Mouse (Mus musculus) neural tube, embryonic 15.5 days (tissue): ENCODE results near the gene Iglon5. TPM values are rescaled to one million over a fixed set of nuclear protein-coding genes. Genes with fewer than 3 reads are reported as not detected.
A peak's percentile ranks its signal among the peaks of the same experiment; 100 is the strongest.

Source experiments
- ATAC-seq: fragments of 200-750 bp; cut with Nextera tagmentation; 2 replicates; pipeline ENCODE4 v1.8.0; 2017; ENCODE audit warnings: mild to moderate bottlenecking, moderate TSS enrichment, moderate library complexity; ENCODE audit not compliant: low FRiP score
- H3K27ac ChIP-seq: fragments of 300-500 bp; sonication (generic); replicated peaks from 2 replicates; pipeline ENCODE4 v1.5.1; 2015; ENCODE audit warnings: mild to moderate bottlenecking, inconsistent platforms
- H3K27me3 ChIP-seq: fragments of 300-500 bp; sonication (generic); replicated peaks from 2 replicates; pipeline ENCODE4 v1.6.1; 2015; ENCODE audit warnings: inconsistent platforms
- H3K36me3 ChIP-seq: fragments of 300-500 bp; sonication (generic); 2 replicates; pipeline ENCODE4 v1.6.1; 2015; ENCODE audit warnings: inconsistent platforms
- H3K4me1 ChIP-seq: fragments of 300-500 bp; sonication (generic); 2 replicates; pipeline ENCODE4 v1.6.1; 2015; ENCODE audit warnings: inconsistent platforms
- H3K4me2 ChIP-seq: fragments of 300-500 bp; sonication (generic); 2 replicates; pipeline ENCODE4 v1.6.1; 2015; ENCODE audit warnings: inconsistent platforms, mild to moderate bottlenecking, moderate library complexity
- H3K4me3 ChIP-seq: fragments of 300-500 bp; sonication (generic); replicated peaks from 2 replicates; pipeline ENCODE4 v1.5.1; 2015; ENCODE audit warnings: mild to moderate bottlenecking, inconsistent platforms
- H3K9ac ChIP-seq: fragments of 300-500 bp; sonication (generic); replicated peaks from 2 replicates; pipeline ENCODE4 v1.6.1; 2015; ENCODE audit warnings: mild to moderate bottlenecking, inconsistent platforms
- H3K9me3 ChIP-seq: fragments of 300-500 bp; sonication (generic); replicated peaks from 2 replicates; pipeline ENCODE4 v1.6.1; 2016; ENCODE audit warnings: inconsistent platforms
- WGBS: fragments of 180-500 bp; shearing (Covaris S2); methylation state at CpG from one replicate; pipeline ENCODE4 v1.1.7; 2015; ENCODE audit warnings: mixed read lengths; 5-methylcytosine and 5-hydroxymethylcytosine counted together
- polyA plus RNA-seq: library from polyadenylated mRNA; unstranded; fragments of >200 nt; fragmentation: Nextera tagmentation; extraction: Ambion mirVana; gene quantifications from 2 replicates; pipeline ENCODE4 v1.2.1, GENCODE M21; 2015

Gene Iglon5
- polyA plus RNA-seq, result 12.2 and 14.0 TPM in 2 replicates

DNA sequence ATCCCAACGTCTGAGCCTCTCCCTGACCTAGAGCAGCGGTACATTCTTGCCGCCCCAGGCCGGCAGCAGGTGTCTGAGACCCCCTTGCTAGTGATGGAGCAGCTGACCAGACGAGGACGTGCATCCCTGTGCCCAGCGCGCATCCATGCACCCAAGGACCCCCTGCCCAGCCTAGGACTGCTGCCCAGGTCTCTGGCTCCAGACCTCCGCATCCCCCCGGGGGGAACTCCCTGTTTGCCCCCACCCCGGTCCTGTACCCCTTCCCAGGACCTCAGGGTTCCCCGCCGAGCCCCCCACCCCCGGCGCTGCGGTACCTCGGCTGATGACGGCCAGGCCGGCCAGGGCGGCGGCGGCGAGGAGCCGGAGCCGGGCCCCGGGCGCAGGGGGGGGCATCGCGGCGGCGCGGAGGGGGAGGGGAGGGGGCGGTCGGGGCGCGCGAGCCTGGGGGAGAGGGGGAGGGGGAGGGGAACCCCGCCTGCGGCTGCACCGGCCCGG lies at the start of gene Iglon5:
Gene Iglon5 (minus strand): TSS at position 445 of the 495 bp plus-strand sequence.
- peak within 1 kb of the TSS; percentile 97 for H3K9ac ChIP-seq
- peak within 1 kb of the TSS; percentile 67 for H3K4me2 ChIP-seq
- 3% methylated on average over 17 of the region's 41 CpGs for WGBS
- peak within 1 kb of the TSS; percentile 85 for H3K27ac ChIP-seq
- peaks cover 17% of the 10 kb centered on the region for H3K4me1 ChIP-seq
- peak; percentile 73 for ATAC-seq
- H3K36me3 ChIP-seq, result no peaks in the 10 kb centered on the region
- H3K27me3 ChIP-seq, result no peaks in the 10 kb centered on the region
- H3K9me3 ChIP-seq, result no peaks in the 10 kb centered on the region
- peak within 1 kb of the TSS; percentile 70 for H3K4me3 ChIP-seq

DNA sequence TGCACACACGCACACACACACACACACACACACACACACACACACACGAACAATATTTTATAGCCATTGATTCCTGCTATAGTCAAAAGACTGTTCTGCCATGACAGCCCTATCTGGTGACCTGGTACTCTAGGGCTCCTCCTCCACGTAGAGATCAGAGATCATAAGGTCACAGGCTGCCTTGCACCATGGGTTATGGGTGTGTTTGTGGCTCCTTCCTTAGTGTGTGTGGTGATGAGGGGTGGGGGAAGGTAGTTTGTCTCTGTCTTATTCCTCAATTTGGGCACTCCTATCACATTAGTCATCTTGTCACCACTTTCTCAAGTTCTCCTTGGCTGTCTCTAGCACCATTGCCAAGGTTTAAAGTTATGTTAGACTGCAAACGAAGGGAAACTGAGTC lies 48.6 kb upstream of the Iglon5 start:
- no peak for ATAC-seq

DNA sequence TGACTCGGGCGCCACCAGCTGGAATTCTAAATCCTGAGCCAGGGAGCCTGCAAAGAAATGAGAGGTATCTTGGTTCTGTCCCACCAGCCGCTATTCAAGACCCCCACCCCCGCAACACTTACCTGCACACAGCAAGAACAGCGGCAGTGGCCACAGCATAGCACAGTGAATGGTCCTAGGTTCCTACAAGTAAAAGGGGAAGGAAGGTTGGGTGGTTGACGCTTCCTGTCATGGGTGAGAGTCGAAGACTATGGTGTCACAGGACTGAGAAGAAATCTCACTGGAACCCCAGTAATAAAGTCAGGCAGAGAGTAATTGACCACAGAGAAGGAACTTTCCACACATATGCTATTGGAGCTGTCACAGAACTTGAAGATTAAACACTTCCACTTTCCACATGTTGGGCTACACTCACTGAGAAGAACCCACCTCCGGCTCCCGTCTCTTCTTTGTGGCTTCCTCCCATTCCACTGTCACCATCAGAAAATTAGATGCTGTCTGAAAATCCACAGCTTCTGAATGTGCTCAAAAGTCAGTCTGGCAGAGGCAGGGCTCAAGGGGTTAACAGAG lies 43.1 kb upstream of the Iglon5 start:
- Histone ChIP-seq H3K9ac (no peak overlapping the region), H3K4me2 (no peak overlapping the region), H3K9me3 (no peaks in the 10 kb centered on the region), H3K36me3 (no peaks in the 10 kb centered on the region), H3K27me3 (no peaks in the 10 kb centered on the region), H3K27ac (no peak overlapping the region), H3K4me3 (no peak overlapping the region), H3K4me1 (no peaks in the 10 kb centered on the region)
- WGBS, result 86% methylated on average over 9 of the region's 9 CpGs
- ATAC-seq, result no peak

More for the DNA sequence above, 48.6 kb upstream of the Iglon5 start:
- Histone ChIP-seq H3K9ac (no peak overlapping the region), H3K9me3 (no peaks in the 10 kb centered on the region), H3K4me2 (no peak overlapping the region), H3K4me1 (no peaks in the 10 kb centered on the region), H3K4me3 (no peak overlapping the region), H3K27me3 (no peaks in the 10 kb centered on the region), H3K27ac (no peak overlapping the region), H3K36me3 (no peaks in the 10 kb centered on the region)
- WGBS, result 80% methylated on average over 4 of the region's 4 CpGs

DNA sequence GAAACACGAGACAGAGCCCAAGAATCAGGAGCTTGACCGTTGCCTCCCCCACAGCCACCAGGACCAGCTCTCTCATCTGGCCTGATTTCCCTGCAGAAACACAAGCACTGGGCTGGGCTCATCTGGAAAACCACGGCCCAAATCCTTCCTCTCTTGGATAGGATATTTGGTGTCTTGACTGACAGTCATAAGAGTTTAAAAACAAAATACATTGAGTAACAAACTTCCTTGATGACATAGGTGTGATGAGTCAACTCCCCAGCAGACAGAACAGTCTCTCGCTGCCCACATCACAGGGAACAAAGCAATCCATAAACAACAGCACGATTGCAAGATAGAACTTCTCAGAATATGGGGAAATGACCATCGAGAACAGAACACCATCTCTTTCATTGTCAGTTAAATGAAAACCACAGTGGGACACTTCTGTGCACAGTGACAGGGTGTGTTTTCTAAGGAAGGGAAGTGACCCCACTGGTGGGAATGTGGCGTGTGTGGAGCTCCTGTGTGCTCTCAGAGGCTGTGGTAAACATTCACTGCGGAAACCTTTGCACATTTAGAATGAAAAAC lies 40.4 kb upstream of the Iglon5 start:
- Histone ChIP-seq H3K4me1 (no peaks in the 10 kb centered on the region), H3K9me3 (no peaks in the 10 kb centered on the region), H3K36me3 (no peaks in the 10 kb centered on the region), H3K27ac (no peak overlapping the region), H3K4me3 (no peak overlapping the region), H3K9ac (no peak overlapping the region), H3K4me2 (no peak overlapping the region), H3K27me3 (no peaks in the 10 kb centered on the region)
- 81% methylated on average over 8 of the region's 8 CpGs for WGBS
- no peak for ATAC-seq

DNA sequence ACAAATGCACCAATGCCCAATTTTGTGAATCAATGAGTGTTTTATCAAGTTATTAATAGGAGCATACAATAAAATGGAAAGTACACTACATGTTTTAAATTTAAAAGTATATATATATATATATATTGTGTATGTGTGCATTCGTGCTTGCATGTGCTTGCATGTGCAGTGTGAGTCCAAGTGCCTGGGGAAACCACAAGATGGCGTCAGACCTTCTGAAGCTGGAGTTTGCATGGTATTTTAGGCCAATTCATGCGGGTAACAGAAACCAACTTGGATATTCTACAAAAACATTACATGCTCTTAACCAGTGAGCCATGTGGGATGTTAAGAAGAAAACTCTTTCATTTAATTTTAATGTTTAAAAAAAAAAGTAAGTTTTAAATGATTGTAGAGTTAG lies 35.4 kb upstream of the Iglon5 start:
- WGBS, result 61% methylated on average over 3 of the region's 3 CpGs
- no peaks in the 10 kb centered on the region for H3K36me3 ChIP-seq
- no peak overlapping the region for H3K27ac ChIP-seq
- H3K4me3 ChIP-seq, result no peak overlapping the region
- H3K9me3 ChIP-seq, result no peaks in the 10 kb centered on the region
- no peaks in the 10 kb centered on the region for H3K4me1 ChIP-seq
- H3K27me3 ChIP-seq, result no peaks in the 10 kb centered on the region
- no peak for ATAC-seq
- no peak overlapping the region for H3K9ac ChIP-seq
- no peak overlapping the region for H3K4me2 ChIP-seq

DNA sequence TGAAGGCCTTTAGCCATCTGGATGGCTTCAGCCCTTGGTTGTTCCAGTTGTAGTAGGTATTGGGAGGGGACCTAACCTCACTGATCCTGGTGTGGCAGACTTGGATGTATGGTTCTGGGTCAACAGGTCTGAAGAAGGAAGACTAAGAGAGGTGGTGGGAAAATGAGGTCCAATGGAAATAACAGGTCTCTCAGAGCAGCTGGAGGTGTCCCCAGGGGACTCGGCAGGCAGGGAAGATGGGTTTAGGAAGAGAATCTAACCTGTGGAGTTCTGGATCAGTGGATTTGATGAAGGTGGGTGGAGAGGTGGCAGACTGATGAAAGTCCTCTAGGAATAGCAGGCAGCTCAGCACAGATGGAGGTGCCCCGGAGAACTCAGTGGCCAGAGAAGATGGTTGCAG lies 32.9 kb upstream of the Iglon5 start:
- Histone ChIP-seq H3K4me3 (no peak overlapping the region), H3K9me3 (no peaks in the 10 kb centered on the region), H3K4me2 (no peak overlapping the region), H3K36me3 (no peaks in the 10 kb centered on the region), H3K9ac (no peak overlapping the region), H3K27me3 (no peaks in the 10 kb centered on the region), H3K4me1 (no peaks in the 10 kb centered on the region), H3K27ac (no peak overlapping the region)
- 85% methylated on average over 2 of the region's 2 CpGs for WGBS
- no peak for ATAC-seq

DNA sequence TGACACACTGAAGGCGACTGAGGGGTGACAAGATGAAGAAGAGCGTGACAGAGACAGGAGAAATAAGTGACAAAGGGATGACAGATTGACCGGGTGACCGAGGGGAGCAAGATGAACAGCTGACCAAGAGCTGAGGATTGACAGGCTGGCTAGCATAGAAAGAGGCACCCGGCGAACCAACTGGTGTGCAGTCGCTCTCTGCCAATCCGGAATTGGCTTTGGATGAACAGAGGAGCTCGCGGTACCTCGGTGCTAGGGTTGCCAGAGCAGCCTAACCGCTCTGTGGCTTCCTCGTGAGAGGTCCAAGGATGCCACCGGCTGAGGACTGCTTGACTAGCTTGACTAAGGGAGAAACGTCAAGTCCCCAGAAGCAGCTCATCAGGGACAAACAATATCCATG lies 28.5 kb upstream of the Iglon5 start:
- no peak overlapping the region for H3K4me3 ChIP-seq
- no peak overlapping the region for H3K4me2 ChIP-seq
- no peaks in the 10 kb centered on the region for H3K27me3 ChIP-seq
- no peaks in the 10 kb centered on the region for H3K9me3 ChIP-seq
- WGBS, result 89% methylated on average over 15 of the region's 15 CpGs
- H3K36me3 ChIP-seq, result no peaks in the 10 kb centered on the region
- H3K4me1 ChIP-seq, result no peaks in the 10 kb centered on the region
- no peak overlapping the region for H3K27ac ChIP-seq
- no peak for ATAC-seq
- H3K9ac ChIP-seq, result no peak overlapping the region

DNA sequence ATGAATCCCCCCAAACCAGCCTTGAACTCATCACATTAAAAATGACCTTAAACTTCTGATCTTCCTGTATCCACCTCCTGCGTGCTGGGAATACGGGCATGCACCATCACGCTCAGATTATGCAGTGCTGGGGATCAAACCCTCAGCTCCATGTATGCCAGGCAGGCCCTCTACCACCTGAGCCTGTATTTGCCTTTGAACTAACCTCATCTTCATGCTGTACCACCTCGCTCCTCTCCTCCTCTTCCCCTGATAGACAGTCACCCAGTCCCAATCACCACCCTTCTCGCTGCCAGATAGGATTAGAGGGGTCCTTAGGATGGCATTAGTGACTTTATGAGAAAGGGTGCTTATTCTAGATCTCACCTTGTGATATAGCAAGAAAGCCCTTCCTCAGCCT lies 25.2 kb upstream of the Iglon5 start:
- Histone ChIP-seq H3K27me3 (no peaks in the 10 kb centered on the region), H3K36me3 (no peaks in the 10 kb centered on the region), H3K4me2 (no peak overlapping the region), H3K9me3 (no peaks in the 10 kb centered on the region), H3K4me3 (no peak overlapping the region), H3K4me1 (no peaks in the 10 kb centered on the region), H3K9ac (no peak overlapping the region), H3K27ac (no peak overlapping the region)
- WGBS, result 85% methylated on average over 5 of the region's 5 CpGs
- ATAC-seq, result no peak

DNA sequence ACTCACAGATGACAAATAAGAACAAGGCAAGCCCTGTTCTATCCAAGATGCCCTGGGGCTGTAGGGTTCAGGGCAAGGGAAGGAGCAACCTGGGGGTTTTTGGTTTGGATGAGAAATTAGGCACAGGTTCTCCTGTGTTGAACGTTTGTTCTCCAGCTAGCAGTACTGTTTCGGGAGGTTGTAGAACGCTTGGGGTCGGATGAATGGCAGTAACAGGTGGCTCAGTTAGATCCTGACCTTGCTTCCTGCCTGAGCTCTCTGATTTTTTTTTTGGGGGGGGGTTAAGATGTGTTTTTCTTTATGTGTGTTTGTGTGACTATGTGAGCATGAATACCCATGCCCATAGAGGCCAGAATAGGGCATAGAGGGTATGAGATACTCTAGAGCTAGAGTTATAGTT lies 22.6 kb upstream of the Iglon5 start:
- no peaks in the 10 kb centered on the region for H3K27me3 ChIP-seq
- ATAC-seq, result no peak
- no peak overlapping the region for H3K27ac ChIP-seq
- no peaks in the 10 kb centered on the region for H3K36me3 ChIP-seq
- WGBS, result 86% methylated on average over 4 of the region's 4 CpGs
- H3K9ac ChIP-seq, result no peak overlapping the region
- H3K4me2 ChIP-seq, result no peak overlapping the region
- no peaks in the 10 kb centered on the region for H3K9me3 ChIP-seq
- no peaks in the 10 kb centered on the region for H3K4me1 ChIP-seq
- H3K4me3 ChIP-seq, result no peak overlapping the region

DNA sequence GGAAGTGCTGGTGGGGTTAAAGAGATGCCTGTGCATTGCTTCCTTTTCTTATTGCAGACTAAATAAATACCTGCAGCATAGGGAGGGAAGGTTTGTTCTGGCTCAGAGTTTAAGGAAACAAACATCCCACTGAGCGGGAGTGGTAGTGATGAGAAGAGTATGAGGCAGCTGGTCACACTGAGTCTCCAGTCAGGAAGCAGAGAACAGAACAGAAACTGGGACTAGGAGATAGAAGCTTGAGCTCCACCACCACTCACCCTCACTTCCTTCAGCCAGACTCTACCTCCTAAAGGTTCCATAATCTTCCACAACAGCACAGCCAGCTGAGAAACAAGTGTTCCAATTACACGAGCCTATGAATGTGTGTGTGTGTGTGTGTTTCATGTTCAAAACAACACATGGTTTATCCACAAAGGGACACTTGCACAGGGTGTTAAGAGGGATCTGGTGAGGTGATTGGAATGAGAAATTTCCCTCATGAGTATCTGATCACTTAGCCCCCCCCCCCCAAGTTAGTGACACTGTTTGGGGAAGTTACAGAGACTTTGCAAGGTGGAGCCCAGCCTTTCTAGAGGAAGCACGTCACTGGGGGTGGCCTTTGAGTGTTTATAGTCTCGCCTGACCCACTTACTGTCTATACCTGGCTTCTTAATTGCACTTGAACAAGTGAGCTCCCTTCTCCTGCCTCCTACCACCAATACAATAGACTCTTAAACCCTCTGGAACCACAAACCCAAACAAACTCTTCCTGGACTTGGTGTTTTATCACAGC lies 22.0 kb upstream of the Iglon5 start:
- ATAC-seq, result no peak
- WGBS, result 52% methylated on average over 4 of the region's 4 CpGs
- Histone ChIP-seq H3K4me2 (no peak overlapping the region), H3K4me3 (no peak overlapping the region), H3K27me3 (no peaks in the 10 kb centered on the region), H3K36me3 (no peaks in the 10 kb centered on the region), H3K27ac (no peak overlapping the region), H3K4me1 (no peaks in the 10 kb centered on the region), H3K9ac (no peak overlapping the region), H3K9me3 (no peaks in the 10 kb centered on the region)

DNA sequence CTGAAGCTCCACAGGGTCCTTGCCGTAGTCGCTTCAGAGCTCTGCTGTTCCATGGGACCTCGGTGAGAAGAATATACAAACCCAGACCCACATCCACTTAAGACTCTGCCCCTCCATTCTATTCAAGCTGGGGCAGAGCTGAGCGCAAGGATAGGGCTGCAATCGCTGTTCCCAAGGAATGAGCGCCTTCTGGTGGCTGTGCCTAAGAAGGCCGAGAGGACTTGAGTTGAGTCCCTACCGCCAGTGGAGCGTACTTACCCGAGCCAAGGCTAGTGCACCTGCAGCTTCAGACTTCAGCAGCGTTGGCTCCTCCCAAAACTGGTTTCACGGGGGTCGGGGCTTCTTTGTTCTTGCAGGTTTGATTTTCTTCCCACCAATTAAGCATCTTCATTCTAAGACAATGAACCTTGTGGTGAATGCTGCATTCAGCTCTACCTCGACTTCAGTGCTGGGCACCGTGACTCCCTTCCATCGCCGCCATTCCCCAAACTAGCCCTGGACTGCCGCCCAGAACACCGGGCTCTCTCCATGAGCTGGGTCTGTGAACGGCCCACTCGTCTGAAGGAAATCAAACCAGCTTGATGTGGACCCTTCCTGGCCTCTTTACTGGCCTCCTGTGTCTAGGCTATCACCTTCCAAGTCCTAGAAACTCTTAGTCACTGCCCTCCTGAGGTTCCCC lies 5.6 kb upstream of the Iglon5 start:
- peaks cover under 1% of the 10 kb centered on the region; the same call in 1 of the 2 replicates for H3K4me1 ChIP-seq
- H3K4me2 ChIP-seq, result peak overlapping the region; percentile 22
- peak; percentile 70 for ATAC-seq
- H3K27me3 ChIP-seq, result no peaks in the 10 kb centered on the region
- H3K36me3 ChIP-seq, result no peaks in the 10 kb centered on the region
- 13% methylated on average over 21 of the region's 21 CpGs for WGBS
- H3K9ac ChIP-seq, result no peak overlapping the region
- no peak overlapping the region for H3K27ac ChIP-seq
- H3K9me3 ChIP-seq, result no peaks in the 10 kb centered on the region
- H3K4me3 ChIP-seq, result no peak overlapping the region
